Mouse (Mus musculus) intestine, embryonic 14.5 days (tissue): ENCODE data around the gene Rfng. TPM values are rescaled to one million over a fixed set of nuclear protein-coding genes. Genes with fewer than 3 reads are reported as not detected.
A peak's percentile ranks its signal among the peaks of the same experiment; 100 is the strongest.

Experiments used
- ATAC-seq: fragments of 200-750 bp; cut with Nextera tagmentation; replicated peaks from 2 replicates; pipeline ENCODE4 v1.8.0; 2017; ENCODE audit warnings: low read depth, moderate number of reproducible peaks, moderate TSS enrichment, moderate library complexity; ENCODE audit not compliant: low FRiP score, low TSS enrichment
- DNase-seq: peaks from one replicate; pipeline ENCODE4 v3.0.0-alpha.2; 2018; ENCODE audit warnings: low spot score
- H3K27ac ChIP-seq: fragments of 300-500 bp; sonication (generic); 2 replicates; pipeline ENCODE4 v1.5.1; 2014; ENCODE audit warnings: low read depth, mild to moderate bottlenecking, control low read depth
- H3K27me3 ChIP-seq: fragments of 300-500 bp; sonication (generic); replicated peaks from 2 replicates; pipeline ENCODE4 v1.6.1; 2014; ENCODE audit warnings: low read length, control low read depth; ENCODE audit not compliant: control insufficient read depth, insufficient read depth
- H3K36me3 ChIP-seq: fragments of 300-500 bp; sonication (generic); 2 replicates; pipeline ENCODE4 v1.6.1; 2014; ENCODE audit warnings: low read length, control low read depth; ENCODE audit not compliant: control insufficient read depth, insufficient read depth
- H3K4me1 ChIP-seq: fragments of 300-500 bp; sonication (generic); replicated peaks from 2 replicates; pipeline ENCODE4 v1.6.1; 2014; ENCODE audit warnings: low read length, control low read depth, mixed read lengths; ENCODE audit not compliant: control insufficient read depth, insufficient read depth
- H3K4me2 ChIP-seq: fragments of 300-500 bp; sonication (generic); 2 replicates; pipeline ENCODE4 v1.6.1; 2014; ENCODE audit warnings: low read length
- H3K4me3 ChIP-seq: fragments of 300-500 bp; sonication (generic); 2 replicates; pipeline ENCODE4 v1.5.1; 2014; ENCODE audit warnings: low read depth, low read length, control low read depth, mixed read lengths
- H3K9ac ChIP-seq: fragments of 300-500 bp; sonication (generic); 2 replicates; pipeline ENCODE4 v1.6.1; 2014; ENCODE audit warnings: mild to moderate bottlenecking, low read length
- H3K9me3 ChIP-seq: fragments of 300-500 bp; sonication (generic); 2 replicates; pipeline ENCODE4 v1.6.1; 2016; ENCODE audit warnings: low read length, control low read depth; ENCODE audit not compliant: control insufficient read depth
- WGBS: fragments of 180-500 bp; shearing (Covaris S2); extraction: QIAGEN DNeasy Blood & Tissue Kit; methylation state at CpG from one replicate; pipeline ENCODE4 v1.1.7; 2014; 5-methylcytosine and 5-hydroxymethylcytosine counted together
- polyA plus RNA-seq: library from polyadenylated mRNA; unstranded; fragments of >200 nt; fragmentation: Nextera tagmentation; extraction: Ambion mirVana; gene quantifications from 2 replicates; pipeline ENCODE4 v1.2.1, GENCODE M21; 2014

Gene Rfng
- polyA plus RNA-seq, 1 experiment from 2014 or later, result 28.3 TPM

- H3K27ac ChIP-seq, result no peak overlapping the region
- ATAC-seq, result no peak
- WGBS, result 92% methylated on average over 14 of the region's 14 CpGs
- no peak overlapping the region for H3K9ac ChIP-seq
- DNase-seq, result no peak
- H3K36me3 ChIP-seq, result peaks cover 68% of the 10 kb centered on the region
- peaks cover 25% of the 10 kb centered on the region for H3K4me1 ChIP-seq
- H3K9me3 ChIP-seq, result no peaks in the 10 kb centered on the region
- no peak overlapping the region for H3K4me3 ChIP-seq
- H3K4me2 ChIP-seq, result no peak overlapping the region
- H3K27me3 ChIP-seq, result no peaks in the 10 kb centered on the region
Measured at GRCm38 (mm10) chr11:120820546-120820945, 36.5 kb upstream of the Rfng start.

DNA sequence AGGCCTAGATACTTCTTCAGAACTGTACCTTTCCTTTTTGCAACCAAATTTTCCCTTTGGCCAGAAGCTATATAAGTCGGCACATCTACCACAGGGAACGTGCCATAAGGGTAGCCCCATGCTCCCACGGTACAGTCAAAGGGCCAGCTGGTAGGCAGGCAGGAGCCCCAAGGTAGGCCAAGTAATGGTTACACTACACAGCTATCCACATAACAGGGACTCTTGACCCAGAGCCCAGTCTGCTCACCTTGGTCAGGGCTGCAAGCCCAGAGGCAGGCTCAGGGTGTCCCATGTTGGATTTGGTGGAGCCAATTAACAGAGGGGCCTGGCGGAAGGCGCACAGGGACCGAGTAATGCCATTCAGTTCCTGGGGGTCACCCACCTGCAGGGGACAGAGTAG, 35.5 kb upstream of the Rfng start:
- Histone ChIP-seq H3K9me3 (no peaks in the 10 kb centered on the region), H3K27ac (no peak overlapping the region), H3K4me2 (no peak overlapping the region), H3K4me3 (no peak overlapping the region), H3K27me3 (no peaks in the 10 kb centered on the region), H3K36me3 (peaks cover 78% of the 10 kb centered on the region), H3K4me1 (peaks cover 19% of the 10 kb centered on the region), H3K9ac (no peak overlapping the region)
- no peak for ATAC-seq
- WGBS, result 94% methylated on average over 6 of the region's 6 CpGs
- DNase-seq, result no peak

DNA sequence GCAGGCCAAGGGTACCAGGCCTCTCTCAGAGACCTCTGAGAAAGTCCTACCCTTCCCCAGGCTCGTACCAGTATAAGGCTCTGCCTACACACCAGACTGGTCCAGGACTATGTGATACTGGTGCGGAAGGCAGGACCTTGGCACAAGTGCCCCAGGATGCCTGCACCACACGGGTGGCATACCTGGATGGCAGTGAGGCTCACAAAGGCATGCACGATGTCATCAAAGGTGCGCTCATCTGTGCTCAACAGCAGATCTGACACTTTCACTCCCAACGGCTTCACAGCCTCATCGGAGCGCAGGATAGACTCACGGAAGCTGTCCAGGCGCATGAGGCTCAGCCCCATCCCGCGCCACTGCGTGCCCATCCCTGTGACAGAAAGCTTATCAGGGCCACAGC, 34.2 kb upstream of the Rfng start:
- ATAC-seq (no peak), DNase-seq (no peak)
- Histone ChIP-seq H3K36me3 (peaks cover 91% of the 10 kb centered on the region), H3K4me2 (no peak overlapping the region), H3K9me3 (no peaks in the 10 kb centered on the region), H3K4me3 (no peak overlapping the region), H3K27me3 (no peaks in the 10 kb centered on the region), H3K4me1 (peaks cover 19% of the 10 kb centered on the region), H3K27ac (no peak overlapping the region), H3K9ac (no peak overlapping the region)
- 95% methylated on average over 13 of the region's 13 CpGs for WGBS

GRCm38 (mm10) chr11:120817358-120817757, 33.4 kb upstream of the Rfng start:
- Histone ChIP-seq H3K27me3 (no peaks in the 10 kb centered on the region), H3K4me3 (no peak overlapping the region), H3K9me3 (no peaks in the 10 kb centered on the region), H3K4me2 (no peak overlapping the region), H3K36me3 (peaks cover 100% of the 10 kb centered on the region), H3K9ac (no peak overlapping the region), H3K4me1 (peaks cover 12% of the 10 kb centered on the region), H3K27ac (no peak overlapping the region)
- ATAC-seq, result no peak
- 81% methylated on average over 6 of the region's 6 CpGs for WGBS
- DNase-seq, result no peak

- DNase-seq (no peak), ATAC-seq (no peak)
- Histone ChIP-seq H3K27ac (no peak overlapping the region), H3K4me1 (no peaks in the 10 kb centered on the region), H3K36me3 (peaks cover 100% of the 10 kb centered on the region), H3K4me3 (no peak overlapping the region), H3K9me3 (no peaks in the 10 kb centered on the region), H3K4me2 (no peak overlapping the region), H3K9ac (no peak overlapping the region), H3K27me3 (no peaks in the 10 kb centered on the region)
- WGBS, result 95% methylated on average over 16 of the region's 16 CpGs
Measured at GRCm38 (mm10) chr11:120812068-120812467, 28.1 kb upstream of the Rfng start.

GRCm38 (mm10) chr11:120808010-120808409, 24.0 kb upstream of the Rfng start:
- H3K36me3 ChIP-seq, result peaks cover 80% of the 10 kb centered on the region
- WGBS, result 92% methylated on average over 12 of the region's 12 CpGs
- no peak overlapping the region for H3K27ac ChIP-seq
- no peaks in the 10 kb centered on the region for H3K9me3 ChIP-seq
- H3K4me2 ChIP-seq, result no peak overlapping the region
- DNase-seq (no peak), ATAC-seq (no peak)
- H3K27me3 ChIP-seq, result no peaks in the 10 kb centered on the region
- no peaks in the 10 kb centered on the region for H3K4me1 ChIP-seq
- H3K4me3 ChIP-seq, result no peak overlapping the region
- H3K9ac ChIP-seq, result no peak overlapping the region

DNA sequence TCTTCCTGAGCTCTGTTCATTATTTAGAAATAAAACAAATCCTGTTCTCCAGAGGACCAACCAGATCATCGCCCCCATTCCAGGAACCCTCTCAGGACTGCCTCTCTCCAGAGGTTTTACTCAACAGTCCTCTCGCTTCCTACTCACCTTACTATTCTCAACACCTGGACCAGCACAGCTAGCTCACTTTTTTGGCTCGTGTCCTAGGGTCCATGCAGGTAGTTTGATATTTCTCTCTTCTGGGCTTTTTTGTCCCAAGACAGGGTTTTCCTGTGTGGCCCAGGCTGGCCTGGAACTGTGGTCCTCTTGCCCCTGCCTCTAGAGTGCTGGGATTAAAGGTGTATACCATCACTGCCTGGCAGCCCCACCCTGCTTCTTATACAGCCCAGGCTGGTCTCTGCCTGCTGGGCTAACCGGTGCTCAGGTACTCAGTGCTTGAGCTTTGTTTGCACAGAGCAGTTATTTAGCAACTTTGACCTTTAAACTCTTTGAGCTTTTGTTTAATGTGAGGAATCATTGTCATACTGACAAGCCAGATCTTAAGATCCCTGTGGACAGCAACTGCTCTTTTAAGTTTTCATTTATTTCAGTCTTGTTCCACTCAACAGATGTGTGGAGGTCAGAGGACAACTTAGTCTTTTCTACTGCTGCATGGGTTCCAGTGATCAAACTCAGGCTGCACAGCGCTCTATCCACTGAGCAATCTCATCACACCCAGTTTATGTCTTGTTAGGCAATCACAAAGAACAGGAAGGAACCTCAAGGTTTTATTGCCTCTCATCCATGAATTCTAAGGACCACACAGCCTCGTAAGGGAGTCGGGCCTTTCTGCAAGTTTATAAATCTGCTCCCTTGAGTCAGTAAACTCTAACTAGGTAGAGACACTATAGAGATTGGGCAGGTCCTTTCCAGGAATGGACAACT, 21.6 kb upstream of the Rfng start:
- WGBS, result 75% methylated on average over 7 of the region's 7 CpGs
- no peaks in the 10 kb centered on the region for H3K4me1 ChIP-seq
- no peaks in the 10 kb centered on the region for H3K9me3 ChIP-seq
- no peak overlapping the region; the same call in 1 of the 2 replicates for H3K27ac ChIP-seq
- peak; percentile 51 for ATAC-seq
- no peaks in the 10 kb centered on the region for H3K27me3 ChIP-seq
- DNase-seq, result no peak
- no peak overlapping the region for H3K4me2 ChIP-seq
- peaks cover 57% of the 10 kb centered on the region for H3K36me3 ChIP-seq
- H3K4me3 ChIP-seq, result no peak overlapping the region
- no peak overlapping the region for H3K9ac ChIP-seq

DNA sequence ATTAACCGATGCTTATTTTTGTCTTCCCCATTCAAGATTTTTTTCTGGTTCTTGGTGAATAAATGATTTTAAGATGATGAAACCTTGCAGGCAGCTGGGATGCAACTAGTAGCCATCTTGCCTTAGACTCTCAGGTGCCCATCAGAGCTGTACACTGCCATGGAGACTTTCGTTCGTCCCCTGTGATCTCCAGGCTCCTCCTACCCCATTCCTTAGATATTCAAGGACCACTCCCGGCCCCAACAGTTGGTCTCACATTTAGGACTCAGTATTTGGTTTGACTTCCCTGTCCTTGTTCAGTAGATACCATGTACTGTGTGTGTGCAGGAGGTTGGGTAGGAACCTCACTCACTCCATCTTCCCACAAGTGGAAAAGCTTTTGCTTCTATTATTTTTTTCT, 20.8 kb upstream of the Rfng start:
- H3K4me2 ChIP-seq, result no peak overlapping the region
- no peaks in the 10 kb centered on the region for H3K27me3 ChIP-seq
- H3K4me1 ChIP-seq, result peaks cover 7% of the 10 kb centered on the region; the same call in 1 of the 2 replicates
- H3K27ac ChIP-seq, result no peak overlapping the region
- ATAC-seq, result no peak
- peaks cover 48% of the 10 kb centered on the region for H3K36me3 ChIP-seq
- H3K9me3 ChIP-seq, result no peaks in the 10 kb centered on the region
- 67% methylated on average over 4 of the region's 4 CpGs for WGBS
- no peak overlapping the region for H3K9ac ChIP-seq
- no peak for DNase-seq
- H3K4me3 ChIP-seq, result no peak overlapping the region

GRCm38 (mm10) chr11:120804274-120804673, 20.3 kb upstream of the Rfng start:
- Histone ChIP-seq H3K36me3 (peaks cover 43% of the 10 kb centered on the region), H3K9ac (no peak overlapping the region), H3K9me3 (no peaks in the 10 kb centered on the region), H3K27ac (no peak overlapping the region), H3K4me2 (no peak overlapping the region), H3K4me1 (peaks cover 10% of the 10 kb centered on the region; the same call in 1 of the 2 replicates), H3K27me3 (no peaks in the 10 kb centered on the region), H3K4me3 (no peak overlapping the region)
- ATAC-seq, result no peak
- 77% methylated on average over 7 of the region's 7 CpGs for WGBS
- no peak for DNase-seq
